Mouse (Mus musculus): ENCODE data around the gene Sdhb. TPM values are rescaled to one million over a fixed set of nuclear protein-coding genes. Genes with fewer than 3 reads are reported as not detected.
A peak's percentile ranks its signal among the peaks of the same experiment; 100 is the strongest.

The Sdhb gene
- total and polyA plus RNA-seq, 3 experiments: 292 to 414 (median 342) TPM

DNA sequence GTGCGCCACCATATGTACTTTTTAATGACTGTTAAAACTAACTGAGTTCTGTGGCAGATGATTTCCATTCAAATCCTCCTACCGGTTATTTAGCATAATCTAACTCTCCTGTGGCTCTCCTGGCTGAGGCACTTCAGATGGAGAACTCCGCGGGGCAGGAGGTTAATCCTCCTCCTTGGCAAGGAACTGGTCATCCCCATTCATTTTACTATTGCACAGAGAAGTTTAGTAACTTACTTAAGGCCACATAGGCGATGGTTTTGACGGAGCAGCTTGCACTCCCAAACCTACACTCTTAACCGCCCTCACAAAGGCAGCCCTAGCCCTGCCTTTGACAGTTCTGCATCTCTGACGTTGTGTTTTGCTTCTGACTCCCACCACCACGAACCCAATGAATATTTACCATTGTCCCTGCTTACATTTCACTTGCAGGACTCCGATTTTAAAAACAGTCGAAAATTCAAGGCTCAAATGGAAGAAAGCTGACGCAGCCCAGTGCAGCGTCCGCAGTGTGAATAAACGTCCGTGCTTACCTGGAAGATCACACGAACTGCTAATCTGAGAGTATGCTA, 3.8 kb upstream of the Sdhb start:
- Histone ChIP-seq H3K9ac (ENCODE audit: control insufficient read depth, low read depth, low read length, poor library complexity, severe bottlenecking) (no peak overlapping the region), H3K79me2 (ENCODE audit: control insufficient read depth, insufficient read depth, low read length, poor library complexity) (peaks cover 8% of the 10 kb centered on the region), H3K27ac (ENCODE audit: control insufficient read depth, low read depth, low read length) (no peak overlapping the region), H3K4me3 (ENCODE audit: control insufficient read depth in 1 of 2, insufficient read depth in 1 of 2, low read depth in 2 of 2, low read length in 2 of 2) (no peak overlapping the region), H3K4me1 (ENCODE audit: control insufficient read depth in 1 of 2, insufficient read depth in 2 of 2, low read length in 2 of 2) (peaks cover 0 to 12% of the 10 kb centered on the region in 2 experiments; a peak in 2 of 4 replicates), H3K27me3 (ENCODE audit: control insufficient read depth in 1 of 2, insufficient read depth in 2 of 2, low read length in 2 of 2) (no peaks in the 10 kb centered on the region; a peak in 1 of 4 replicates), H3K9me3 (replicated peaks; ENCODE audit: insufficient read depth, low read length) (no peaks in the 10 kb centered on the region), H3K36me3 (ENCODE audit: control insufficient read depth in 1 of 2, insufficient read depth in 2 of 2, low read length in 2 of 2) (0 out of 4 replicates have a peak, but pooled peaks cover 0 to 2% of the 10 kb centered on the region in 2 experiments)
- TF ChIP-seq GATA1 (IDR thresholded peaks at IDR 0.05; ENCODE audit: low read depth, low read length) (no peak), RAD21 (IDR thresholded peaks at IDR 0.05; ENCODE audit: low read depth, low read length) (no peak), USF1 (IDR thresholded peaks at IDR 0.05; ENCODE audit: low read depth, low read length) (no peak), MXI1 (IDR thresholded peaks at IDR 0.05; ENCODE audit: low read depth, low read length) (no peak), TBP (IDR thresholded peaks at IDR 0.05; ENCODE audit: low read depth, low read length) (no peak), ELF1 (IDR thresholded peaks at IDR 0.05; ENCODE audit: low read depth, low read length) (no peak), USF2 (IDR thresholded peaks at IDR 0.05; ENCODE audit: borderline replicate concordance in 1 of 2, insufficient read depth in 1 of 2, low read depth in 1 of 2, low read length in 2 of 2) (no peak), JUND (IDR thresholded peaks at IDR 0.05; ENCODE audit: low read depth, low read length) (no peak), MAZ (IDR thresholded peaks at IDR 0.05; ENCODE audit: low read depth, low read length) (no peak), POLR2AphosphoS2 (IDR thresholded peaks at IDR 0.05; ENCODE audit: low read length) (no peak), TCF12 (IDR thresholded peaks at IDR 0.05; ENCODE audit: low read depth, low read length) (no peak), E2F4 (IDR thresholded peaks at IDR 0.05; ENCODE audit: borderline replicate concordance, low read depth, low read length) (no peak), CHD2 (IDR thresholded peaks at IDR 0.05; ENCODE audit: low read length) (no peak), CTCF (IDR thresholded peaks at IDR 0.05 in 2 of 3, conservative IDR thresholded peaks at IDR 0.05 in 1 of 3; ENCODE audit: control insufficient read depth in 1 of 3, insufficient read depth in 1 of 3, low read depth in 2 of 3, low read length in 3 of 3, poor library complexity in 1 of 3, severe bottlenecking in 1 of 3) (no peak), HCFC1 (IDR thresholded peaks at IDR 0.05; ENCODE audit: low read depth, low read length) (no peak), ZC3H11A (IDR thresholded peaks at IDR 0.05; ENCODE audit: low read depth, low read length) (no peak), BHLHE40 (IDR thresholded peaks at IDR 0.05; ENCODE audit: borderline replicate concordance, low read depth, low read length) (no peak)
- DNase-seq (ENCODE audit: low read depth, low spot score): no peak

DNA sequence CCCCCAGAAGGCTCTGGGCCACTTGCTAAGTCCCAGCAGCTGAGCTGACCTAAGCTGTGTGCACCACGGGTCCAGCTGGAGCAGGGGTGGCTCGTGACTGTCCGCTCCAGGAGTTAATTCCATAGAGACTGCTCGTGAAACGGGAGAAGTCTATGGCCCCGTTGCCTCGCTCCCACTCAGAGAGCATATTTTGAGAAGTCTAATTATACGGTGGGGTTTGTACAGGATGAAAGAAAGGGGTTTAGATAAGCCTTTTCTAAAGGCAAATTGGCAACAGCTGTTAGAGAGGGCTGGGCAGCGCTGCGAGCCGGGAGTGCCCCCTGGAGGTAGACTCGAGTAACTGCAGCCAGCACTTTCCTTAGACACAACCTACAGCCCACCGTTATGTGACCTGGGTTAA, 3.3 kb upstream of the Sdhb start:
- peak; percentile 76 for DNase-seq (ENCODE audit: low read depth, low spot score)
- Histone ChIP-seq H3K79me2 (ENCODE audit: control insufficient read depth, insufficient read depth, low read length, poor library complexity) (peaks cover 12% of the 10 kb centered on the region), H3K4me1 (ENCODE audit: control insufficient read depth in 1 of 2, insufficient read depth in 2 of 2, low read length in 2 of 2) (peaks cover 1 to 13% of the 10 kb centered on the region in 2 experiments; a peak in 3 of 4 replicates), H3K36me3 (ENCODE audit: control insufficient read depth in 1 of 2, insufficient read depth in 2 of 2, low read length in 2 of 2) (peaks cover 0 to 4% of the 10 kb centered on the region in 2 experiments; a peak in 2 of 4 replicates), H3K9me3 (replicated peaks; ENCODE audit: insufficient read depth, low read length) (no peaks in the 10 kb centered on the region), H3K4me3 (ENCODE audit: control insufficient read depth in 1 of 2, insufficient read depth in 1 of 2, low read depth in 2 of 2, low read length in 2 of 2) (no peak overlapping the region), H3K27ac (ENCODE audit: control insufficient read depth, low read depth, low read length) (no peak overlapping the region), H3K27me3 (ENCODE audit: control insufficient read depth in 1 of 2, insufficient read depth in 2 of 2, low read length in 2 of 2) (no peaks in the 10 kb centered on the region; a peak in 1 of 4 replicates), H3K9ac (ENCODE audit: control insufficient read depth, low read depth, low read length, poor library complexity, severe bottlenecking) (no peak overlapping the region)
- TF ChIP-seq POLR2AphosphoS2 (IDR thresholded peaks at IDR 0.05; ENCODE audit: low read length) (no peak), MAFK (IDR thresholded peaks at IDR 0.05; ENCODE audit: borderline replicate concordance, low read depth, low read length) (no peak), ZC3H11A (IDR thresholded peaks at IDR 0.05; ENCODE audit: low read depth, low read length) (peak; percentile 92), RAD21 (IDR thresholded peaks at IDR 0.05; ENCODE audit: low read depth, low read length) (peak; percentile 93), CHD1 (IDR thresholded peaks at IDR 0.05; ENCODE audit: low read depth, low read length) (no peak), POLR2AphosphoS5 (IDR thresholded peaks at IDR 0.05; ENCODE audit: borderline replicate concordance, low read depth, low read length) (no peak), MYB (IDR thresholded peaks at IDR 0.05; ENCODE audit: low read depth, low read length) (no peak), SIN3A (IDR thresholded peaks at IDR 0.05; ENCODE audit: low read length) (peak; percentile 37; the same call in 1 of the 2 replicates), ZKSCAN1 (IDR thresholded peaks at IDR 0.05; ENCODE audit: low read depth, low read length) (no peak), SMC3 (IDR thresholded peaks at IDR 0.05; ENCODE audit: low read depth, low read length) (peak; percentile 92), CTCF (IDR thresholded peaks at IDR 0.05 in 2 of 3, conservative IDR thresholded peaks at IDR 0.05 in 1 of 3; ENCODE audit: control insufficient read depth in 1 of 3, insufficient read depth in 1 of 3, low read depth in 2 of 3, low read length in 3 of 3, poor library complexity in 1 of 3, severe bottlenecking in 1 of 3) (peak; percentile 91 to 97 (median 97)), CHD2 (IDR thresholded peaks at IDR 0.05; ENCODE audit: low read length) (no peak), MEF2A (IDR thresholded peaks at IDR 0.05; ENCODE audit: extremely low read depth, insufficient replicate concordance, low read depth, low read length, poor library complexity, severe bottlenecking) (no peak), POLR2A (IDR thresholded peaks at IDR 0.05; ENCODE audit: control insufficient read depth in 1 of 2, insufficient read depth in 1 of 2, low read depth in 1 of 2, low read length in 2 of 2, poor library complexity in 1 of 2) (no peak), MXI1 (IDR thresholded peaks at IDR 0.05; ENCODE audit: low read depth, low read length) (no peak)
